Mouse (Mus musculus): Measurements from ENCODE around the gene Olfr427.

DNA sequence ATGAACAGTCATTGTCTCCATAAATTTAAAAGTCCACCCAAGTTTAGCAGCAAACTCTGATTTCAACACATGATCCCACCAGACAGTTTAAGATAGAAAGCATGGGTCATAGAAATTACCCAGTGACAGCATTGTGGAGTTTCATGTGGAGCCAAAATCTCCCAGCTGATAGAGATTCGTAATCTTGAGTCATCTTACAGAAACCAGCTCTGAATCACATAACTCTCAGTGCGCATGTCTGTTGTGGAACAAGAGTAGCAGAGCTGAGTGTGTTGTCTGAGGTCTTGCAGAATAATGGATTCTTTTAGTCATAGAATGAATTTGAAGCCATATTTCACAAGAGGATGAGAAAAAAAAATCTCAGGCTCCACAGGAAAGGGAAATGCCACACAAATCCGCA, 43.7 kb upstream of the Olfr427 start:
- TF ChIP-seq CTCF (IDR thresholded peaks at IDR 0.05; ENCODE audit: borderline replicate concordance, insufficient read depth, low read depth, low read length) (no peak), POLR2A (IDR thresholded peaks at IDR 0.05; ENCODE audit: borderline replicate concordance, insufficient read depth, low read length) (no peak)

Measured in cerebellum, adult 2 months (tissue).